Mouse (Mus musculus) E14TG2a.4 (cell line): ENCODE data around the gene Cd8a.

Experiments
- CTCF ChIP-seq: conservative IDR thresholded peaks from 2 replicates; pipeline ENCODE4 v1.5.1; 2014; ENCODE audit warnings: low read length
- NANOG ChIP-seq: IDR thresholded peaks from 2 replicates; pipeline ENCODE4 v1.6.1; 2014; ENCODE audit warnings: borderline replicate concordance, low read length, mixed read lengths
- POU5F1 ChIP-seq: IDR thresholded peaks from 2 replicates; pipeline ENCODE4 v1.6.1; 2014; ENCODE audit warnings: low read length, borderline replicate concordance

DNA sequence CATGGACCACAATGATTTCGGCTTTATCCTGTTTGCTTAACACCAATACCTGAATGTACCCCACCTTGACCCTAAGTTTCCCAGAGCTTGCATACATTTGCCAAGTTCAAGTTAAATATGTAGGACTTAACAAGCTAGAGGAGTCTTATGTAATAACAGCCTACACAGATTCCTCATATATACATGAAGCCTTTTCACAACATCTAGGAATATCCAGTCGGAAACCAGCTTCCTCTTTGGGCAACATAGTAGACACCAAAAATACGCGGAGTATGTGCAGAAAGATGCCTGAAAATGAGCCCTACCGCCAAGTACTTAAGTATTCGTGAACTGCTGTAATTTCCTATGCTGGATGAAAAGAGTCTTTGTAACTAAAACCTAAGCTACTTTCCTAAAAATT lies 52.5 kb downstream of the Cd8a start:
- TF ChIP-seq CTCF = no peak
- TF ChIP-seq POU5F1 = no peak
- no peak for TF ChIP-seq NANOG
